Mouse (Mus musculus): Measurements from ENCODE around the gene Helq.

The Helq gene

GRCm38 (mm10) chr5:100798165-100798860, at the start of gene Helq, which contains the start of gene Mrps18c:
Gene Helq (minus strand): TSS chr5:100798598.
Gene Mrps18c (plus strand): TSS chr5:100798627.
- DNase-seq = peak; percentile 95

- DNase-seq = no peak
Observed at GRCm38 (mm10) chr5:100847143-100847542, 48.7 kb upstream of the Helq start.

- DNase-seq = no peak
Observed at GRCm38 (mm10) chr5:100846599-100846920, 48.2 kb upstream of the Helq start.

- DNase-seq = peak; percentile 66
Observed at GRCm38 (mm10) chr5:100845848-100846598, 47.6 kb upstream of the Helq start.

- peak; percentile 6 for DNase-seq
Observed at GRCm38 (mm10) chr5:100845485-100845847, 47.1 kb upstream of the Helq start, which contains the start of gene Gpat3. Gene Gpat3 (plus strand): TSS chr5:100845713.

- no peak for DNase-seq
Observed at GRCm38 (mm10) chr5:100844485-100844884, 46.1 kb upstream of the Helq start.

GRCm38 (mm10) chr5:100837907-100838306, 39.5 kb upstream of the Helq start:
- no peak for DNase-seq

- no peak for DNase-seq
Observed at GRCm38 (mm10) chr5:100835862-100836538, 37.6 kb upstream of the Helq start.

GRCm38 (mm10) chr5:100833841-100834240, 35.4 kb upstream of the Helq start:
- no peak for DNase-seq

GRCm38 (mm10) chr5:100832680-100833079, 34.3 kb upstream of the Helq start:
- no peak for DNase-seq

GRCm38 (mm10) chr5:100828701-100829100, 30.3 kb upstream of the Helq start:
- DNase-seq = no peak

- DNase-seq = no peak
Observed at GRCm38 (mm10) chr5:100826531-100826930, 28.1 kb upstream of the Helq start.

GRCm38 (mm10) chr5:100825975-100826374, 27.6 kb upstream of the Helq start:
- DNase-seq = no peak

- DNase-seq = no peak
Observed at GRCm38 (mm10) chr5:100822826-100823225, 24.4 kb upstream of the Helq start.

GRCm38 (mm10) chr5:100821375-100821774, 23.0 kb upstream of the Helq start:
- no peak for DNase-seq

GRCm38 (mm10) chr5:100820483-100821184, 22.2 kb upstream of the Helq start, which contains the start of gene Abraxas1:
Gene Abraxas1 (minus strand): TSS chr5:100820965.
- DNase-seq = peak; percentile 94

- peak; percentile 34 for DNase-seq
Observed at GRCm38 (mm10) chr5:100819568-100820480, 21.4 kb upstream of the Helq start.

- DNase-seq = no peak
Observed at GRCm38 (mm10) chr5:100818341-100818740, 19.9 kb upstream of the Helq start.

- no peak for DNase-seq
Observed at GRCm38 (mm10) chr5:100794084-100794483, 4.3 kb downstream of the Helq start.

- DNase-seq = no peak
Observed at GRCm38 (mm10) chr5:100792261-100792660, 6.1 kb downstream of the Helq start.

- no peak for DNase-seq
Observed at GRCm38 (mm10) chr5:100787527-100787926, 10.9 kb downstream of the Helq start.

- DNase-seq = no peak
Observed at GRCm38 (mm10) chr5:100779002-100779401, 19.4 kb downstream of the Helq start.

All from liver (tissue).